Mouse (Mus musculus): ENCODE results near the gene Fbxw5. TPM values are rescaled to one million over a fixed set of nuclear protein-coding genes. Genes with fewer than 3 reads are reported as not detected.
A peak's percentile ranks its signal among the peaks of the same experiment; 100 is the strongest.

Gene Fbxw5
- polyA plus RNA-seq, 1 experiment from 2014 or later = 81.1 TPM

DNA sequence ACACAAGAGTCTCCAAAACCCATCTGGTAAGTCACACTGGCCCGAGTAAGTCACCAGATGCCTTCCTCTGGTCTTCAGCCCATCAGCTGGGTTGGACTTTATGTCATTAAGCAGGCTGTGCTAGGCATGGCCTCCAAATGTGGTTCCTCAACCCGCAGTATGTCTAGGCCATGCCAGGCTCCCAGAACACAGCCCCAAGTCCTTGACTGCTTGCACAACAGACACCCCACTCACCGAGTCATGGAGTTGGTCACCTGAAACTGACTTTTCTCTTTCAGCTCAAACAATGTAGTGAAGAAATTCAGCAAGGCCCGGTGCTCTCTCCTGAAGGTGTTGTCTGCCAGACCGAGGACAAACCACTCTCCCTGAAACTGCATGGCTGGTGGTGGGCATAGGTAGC lies 7.6 kb upstream of the Fbxw5 start:
- ATAC-seq (ENCODE audit: low read depth) = no peak

GRCm38 (mm10) chr2:25493476-25493961 lies 7.0 kb upstream of the Fbxw5 start, which contains the start of gene Lcn12:
Gene Lcn12 (minus strand): TSS chr2:25493911.
- Histone ChIP-seq H3K36me3 (ENCODE audit: control insufficient read depth, insufficient read depth, low read length) (no peaks in the 10 kb centered on the region), H3K27ac (ENCODE audit: low read length) (no peak within 1 kb of the TSS), H3K9me3 (ENCODE audit: control insufficient read depth, low read length) (no peaks in the 10 kb centered on the region), H3K4me3 (ENCODE audit: low read length) (no peak within 1 kb of the TSS), H3K27me3 (ENCODE audit: control insufficient read depth, insufficient read depth, low read depth, low read length) (no peaks in the 10 kb centered on the region), H3K4me1 (replicated peaks; ENCODE audit: control insufficient read depth, insufficient read depth, low read length) (peaks cover under 1% of the 10 kb centered on the region; the same call in 1 of the 2 replicates), H3K4me2 (ENCODE audit: low read depth, low read length) (no peak within 1 kb of the TSS), H3K9ac (ENCODE audit: low read length) (no peak within 1 kb of the TSS)
- no peak for ATAC-seq (ENCODE audit: low read depth)
- WGBS = 83% methylated on average over 5 of the region's 5 CpGs

More for the DNA sequence above, 7.6 kb upstream of the Fbxw5 start:
- no peak overlapping the region for H3K9ac ChIP-seq (ENCODE audit: low read length)
- WGBS = 75% methylated on average over 5 of the region's 5 CpGs
- H3K4me3 ChIP-seq (ENCODE audit: low read length) = no peak overlapping the region
- H3K4me2 ChIP-seq (ENCODE audit: low read depth, low read length) = no peak overlapping the region
- no peaks in the 10 kb centered on the region for H3K27me3 ChIP-seq (ENCODE audit: control insufficient read depth, insufficient read depth, low read depth, low read length)
- no peaks in the 10 kb centered on the region for H3K36me3 ChIP-seq (ENCODE audit: control insufficient read depth, insufficient read depth, low read length)
- no peaks in the 10 kb centered on the region; the same call in 1 of the 2 replicates for H3K4me1 ChIP-seq (replicated peaks; ENCODE audit: control insufficient read depth, insufficient read depth, low read length)
- no peaks in the 10 kb centered on the region for H3K9me3 ChIP-seq (ENCODE audit: control insufficient read depth, low read length)
- no peak overlapping the region for H3K27ac ChIP-seq (ENCODE audit: low read length)

DNA sequence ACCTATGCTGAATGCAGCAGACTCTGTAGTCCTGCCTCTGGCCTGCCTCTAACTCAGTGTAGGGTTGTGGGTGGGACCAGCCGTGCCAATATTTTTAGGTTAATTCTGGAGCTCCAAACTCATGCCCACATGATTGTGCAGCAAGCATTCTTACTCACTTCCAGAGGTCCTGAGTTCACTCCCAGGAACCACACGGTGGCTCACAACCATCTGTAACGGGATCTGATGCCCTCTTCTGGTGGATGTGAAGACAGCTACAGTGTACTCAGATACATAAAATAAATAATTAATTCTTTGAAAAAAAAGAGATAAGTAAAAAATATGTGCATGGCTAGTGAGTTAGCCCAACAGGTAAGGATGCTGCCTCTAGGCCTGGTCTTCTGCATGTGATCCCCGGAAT lies 4.1 kb upstream of the Fbxw5 start:
- WGBS = 42% methylated on average over 4 of the region's 4 CpGs
- no peak for ATAC-seq (ENCODE audit: low read depth)
- no peaks in the 10 kb centered on the region for H3K9me3 ChIP-seq (ENCODE audit: control insufficient read depth, low read length)
- H3K36me3 ChIP-seq (ENCODE audit: control insufficient read depth, insufficient read depth, low read length) = no peaks in the 10 kb centered on the region
- H3K9ac ChIP-seq (ENCODE audit: low read length) = no peak overlapping the region
- H3K27me3 ChIP-seq (ENCODE audit: control insufficient read depth, insufficient read depth, low read depth, low read length) = no peaks in the 10 kb centered on the region
- H3K4me3 ChIP-seq (ENCODE audit: low read length) = no peak overlapping the region
- H3K27ac ChIP-seq (ENCODE audit: low read length) = no peak overlapping the region
- peaks cover 8% of the 10 kb centered on the region for H3K4me1 ChIP-seq (replicated peaks; ENCODE audit: control insufficient read depth, insufficient read depth, low read length)
- no peak overlapping the region for H3K4me2 ChIP-seq (ENCODE audit: low read depth, low read length)

GRCm38 (mm10) chr2:25497846-25498575 lies 2.5 kb upstream of the Fbxw5 start:
- H3K27me3 ChIP-seq (ENCODE audit: control insufficient read depth, insufficient read depth, low read depth, low read length) = no peaks in the 10 kb centered on the region
- H3K4me3 ChIP-seq (ENCODE audit: low read length) = no peak overlapping the region
- no peaks in the 10 kb centered on the region; the same call in 1 of the 2 replicates for H3K36me3 ChIP-seq (ENCODE audit: control insufficient read depth, insufficient read depth, low read length)
- H3K4me1 ChIP-seq (replicated peaks; ENCODE audit: control insufficient read depth, insufficient read depth, low read length) = peaks cover 14% of the 10 kb centered on the region
- 31% methylated on average over 6 of the region's 6 CpGs for WGBS
- no peak overlapping the region for H3K9ac ChIP-seq (ENCODE audit: low read length)
- peak overlapping the region; percentile 65 for H3K27ac ChIP-seq (ENCODE audit: low read length)
- no peak overlapping the region for H3K4me2 ChIP-seq (ENCODE audit: low read depth, low read length)
- H3K9me3 ChIP-seq (ENCODE audit: control insufficient read depth, low read length) = no peaks in the 10 kb centered on the region
- no peak for ATAC-seq (ENCODE audit: low read depth)

- Histone ChIP-seq H3K4me1 (replicated peaks; ENCODE audit: control insufficient read depth, insufficient read depth, low read length) (peaks cover 14% of the 10 kb centered on the region), H3K36me3 (ENCODE audit: control insufficient read depth, insufficient read depth, low read length) (peaks cover 5% of the 10 kb centered on the region), H3K27ac (ENCODE audit: low read length) (peak overlapping the region; percentile 26; the same call in 1 of the 2 replicates), H3K9me3 (ENCODE audit: control insufficient read depth, low read length) (no peaks in the 10 kb centered on the region), H3K4me3 (ENCODE audit: low read length) (no peak overlapping the region), H3K27me3 (ENCODE audit: control insufficient read depth, insufficient read depth, low read depth, low read length) (no peaks in the 10 kb centered on the region), H3K4me2 (ENCODE audit: low read depth, low read length) (no peak overlapping the region), H3K9ac (ENCODE audit: low read length) (no peak overlapping the region)
- no peak for ATAC-seq (ENCODE audit: low read depth)
- 68% methylated on average over 15 of the region's 15 CpGs for WGBS
These were observed 1.7 kb upstream of the Fbxw5 start for GRCm38 (mm10) chr2:25498622-25499478.

DNA sequence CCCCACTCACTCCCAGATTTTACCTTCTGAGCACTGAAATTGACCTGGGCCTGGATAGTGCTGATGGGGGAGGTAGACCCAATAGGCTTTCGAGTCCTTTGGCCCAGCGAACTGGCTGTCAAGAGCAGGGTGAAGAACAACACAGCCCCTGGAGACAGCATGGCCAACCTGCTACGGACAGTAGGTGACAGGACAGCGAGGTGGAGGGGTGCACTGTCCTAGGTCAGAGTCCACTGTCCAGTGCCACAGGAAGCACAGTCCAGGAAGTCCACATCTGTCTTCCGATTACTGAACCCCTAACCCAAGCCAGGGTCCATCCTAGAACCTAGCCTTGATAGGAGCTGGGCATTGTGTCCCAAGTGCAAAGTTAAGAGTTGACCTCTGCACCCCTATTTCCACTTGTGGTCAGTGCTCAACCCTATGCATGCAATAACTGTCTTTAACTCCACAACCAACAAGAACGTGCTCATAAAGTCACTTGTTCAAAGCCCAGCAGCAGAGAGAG lies 427 bp upstream of the Fbxw5 start:
- no peaks in the 10 kb centered on the region for H3K9me3 ChIP-seq (ENCODE audit: control insufficient read depth, low read length)
- 63% methylated on average over 6 of the region's 6 CpGs for WGBS
- H3K4me2 ChIP-seq (ENCODE audit: low read depth, low read length) = peak overlapping the region; percentile 68
- peak overlapping the region; percentile 45 for H3K27ac ChIP-seq (ENCODE audit: low read length)
- peak; percentile 16 for ATAC-seq (ENCODE audit: low read depth)
- peaks cover 14% of the 10 kb centered on the region for H3K4me1 ChIP-seq (replicated peaks; ENCODE audit: control insufficient read depth, insufficient read depth, low read length)
- no peaks in the 10 kb centered on the region for H3K27me3 ChIP-seq (ENCODE audit: control insufficient read depth, insufficient read depth, low read depth, low read length)
- H3K9ac ChIP-seq (ENCODE audit: low read length) = peak overlapping the region; percentile 73
- peak overlapping the region; percentile 87 for H3K4me3 ChIP-seq (ENCODE audit: low read length)
- peaks cover 15% of the 10 kb centered on the region for H3K36me3 ChIP-seq (ENCODE audit: control insufficient read depth, insufficient read depth, low read length)

DNA sequence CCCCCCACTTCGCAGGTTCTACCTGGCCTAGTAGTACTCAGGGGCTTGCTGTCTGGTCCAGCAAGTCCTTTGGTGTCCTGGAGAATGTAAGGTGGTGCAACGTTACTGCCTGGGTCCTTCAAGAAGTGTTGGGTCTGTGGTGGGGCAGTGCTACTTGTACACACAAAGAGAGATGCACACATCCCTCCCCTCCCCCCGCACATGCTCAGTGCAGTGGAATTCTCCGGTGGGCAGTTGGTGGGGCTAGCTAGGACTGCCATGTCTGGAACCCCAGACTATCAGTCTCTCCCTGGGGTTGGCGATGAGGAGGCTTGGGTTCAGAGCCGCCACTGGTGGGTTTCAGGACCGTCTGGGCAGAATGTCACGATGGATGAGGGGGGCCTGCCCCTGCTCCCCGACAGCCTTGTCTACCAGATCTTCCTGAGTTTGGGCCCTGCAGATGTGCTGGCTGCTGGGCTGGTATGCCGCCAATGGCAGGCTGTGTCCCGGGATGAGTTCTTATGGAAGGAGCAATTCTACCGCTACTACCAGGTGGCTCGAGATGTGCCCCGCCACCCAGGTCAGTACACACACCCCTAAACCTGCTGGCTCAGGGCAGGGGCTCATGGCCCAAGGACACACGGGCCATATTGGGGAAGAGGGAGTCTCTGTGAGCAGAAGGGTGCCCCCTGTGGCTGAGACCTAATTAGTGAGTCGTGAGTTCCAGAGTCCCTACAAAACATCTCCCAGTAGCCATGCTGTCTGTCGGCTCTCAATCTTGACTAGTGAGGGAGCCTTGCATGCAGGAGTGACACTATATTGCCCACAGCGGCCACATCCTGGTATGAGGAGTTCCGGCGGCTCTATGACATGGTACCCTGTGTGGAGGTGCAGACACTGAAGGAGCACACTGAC lies 1.3 kb downstream of the Fbxw5 start, which contains the start of gene C8g:
C8g (minus strand) TSS at position 127 of the 894 bp plus-strand sequence.
- no peaks in the 10 kb centered on the region for H3K9me3 ChIP-seq (ENCODE audit: control insufficient read depth, low read length)
- no peak for ATAC-seq (ENCODE audit: low read depth)
- peaks cover 16% of the 10 kb centered on the region for H3K36me3 ChIP-seq (ENCODE audit: control insufficient read depth, insufficient read depth, low read length)
- peak within 1 kb of the TSS; percentile 28; the same call in 1 of the 2 replicates for H3K27ac ChIP-seq (ENCODE audit: low read length)
- H3K27me3 ChIP-seq (ENCODE audit: control insufficient read depth, insufficient read depth, low read depth, low read length) = no peaks in the 10 kb centered on the region
- H3K9ac ChIP-seq (ENCODE audit: low read length) = peak within 1 kb of the TSS; percentile 92
- WGBS = 67% methylated on average over 20 of the region's 20 CpGs
- peaks cover 14% of the 10 kb centered on the region for H3K4me1 ChIP-seq (replicated peaks; ENCODE audit: control insufficient read depth, insufficient read depth, low read length)
- peak within 1 kb of the TSS; percentile 97 for H3K4me2 ChIP-seq (ENCODE audit: low read depth, low read length)
- H3K4me3 ChIP-seq (ENCODE audit: low read length) = peak within 1 kb of the TSS; percentile 87

DNA sequence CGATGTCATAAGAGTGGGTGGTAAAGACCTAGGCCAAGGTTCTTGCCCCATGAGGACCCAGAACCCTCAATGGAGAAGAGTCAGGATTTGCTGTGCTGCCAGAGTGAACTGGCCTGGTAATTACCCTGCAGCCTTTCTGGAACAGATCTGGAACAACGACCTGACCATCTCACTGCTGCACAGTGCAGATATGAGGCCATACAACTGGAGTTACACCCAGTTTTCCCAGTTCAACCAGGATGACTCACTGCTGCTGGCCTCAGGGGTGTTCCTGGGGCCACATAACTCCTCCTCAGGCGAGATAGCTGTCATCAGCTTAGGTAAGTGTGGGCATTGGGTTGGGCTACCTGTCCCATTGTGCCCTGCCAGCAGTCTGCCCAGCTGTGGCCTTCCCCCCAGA lies 2.2 kb downstream of the Fbxw5 start:
- Histone ChIP-seq H3K4me2 (ENCODE audit: low read depth, low read length) (no peak overlapping the region), H3K27me3 (ENCODE audit: control insufficient read depth, insufficient read depth, low read depth, low read length) (no peaks in the 10 kb centered on the region), H3K4me1 (replicated peaks; ENCODE audit: control insufficient read depth, insufficient read depth, low read length) (peaks cover 14% of the 10 kb centered on the region), H3K9me3 (ENCODE audit: control insufficient read depth, low read length) (no peaks in the 10 kb centered on the region), H3K4me3 (ENCODE audit: low read length) (no peak overlapping the region), H3K36me3 (ENCODE audit: control insufficient read depth, insufficient read depth, low read length) (peaks cover 16% of the 10 kb centered on the region), H3K27ac (ENCODE audit: low read length) (no peak overlapping the region), H3K9ac (ENCODE audit: low read length) (no peak overlapping the region)
- ATAC-seq (ENCODE audit: low read depth) = no peak
- WGBS = 83% methylated on average over 3 of the region's 3 CpGs

All from lung, embryonic 16.5 days (tissue).